In genomic region chr8:120126357-120127161, GRCm38 (mm10) we compare ENCODE assay signal across 9 mouse cellular contexts. TPM values are rescaled to one million over a fixed set of nuclear protein-coding genes. Genes with fewer than 3 reads are reported as not detected.
A peak's percentile ranks its signal among the peaks of the same experiment; 100 is the strongest.
DNase-seq lines count a peak whose midpoint lies in the region; ATAC-seq lines count a peak whose summit lies in the region.
"Had no signal": no experiment of that assay in that cellular context is flagged by ENCODE, and none has a peak within 500 bp of the region (broad histone marks: within the 10 kb centered on the region; RNA-seq: fewer than 3 reads in every experiment).

No protein-coding gene starts in this region.

- H3K4me1 ChIP-seq in midbrain, embryonic 10.5 days: peaks cover 79% of the 10 kb centered on the region
- peaks cover 22% of the 10 kb centered on the region for H3K4me1 ChIP-seq in midbrain, embryonic 16.5 days (ENCODE audit: control insufficient read depth, insufficient read depth, low read length)
- peaks cover 72% of the 10 kb centered on the region for H3K4me1 ChIP-seq in heart, embryonic 15.5 days (replicated peaks)
- H3K4me1 ChIP-seq in liver, embryonic 13.5 days (replicated peaks): 0 out of 2 replicates have a peak, but pooled peaks cover 5% of the 10 kb centered on the region
- H3K4me1 ChIP-seq in stomach, embryonic 14.5 days (ENCODE audit: control insufficient read depth, insufficient read depth, low read length): peaks cover 34% of the 10 kb centered on the region

- no peak overlapping the region for H3K4me2 ChIP-seq in midbrain, embryonic 16.5 days (ENCODE audit: low read length)
- H3K4me2 ChIP-seq in heart, embryonic 15.5 days: peak overlapping the region; percentile 17
- H3K4me2 ChIP-seq in liver, embryonic 13.5 days: no peak overlapping the region
- no peak overlapping the region for H3K4me2 ChIP-seq in stomach, embryonic 14.5 days (replicated peaks; ENCODE audit: low read depth, low read length)
- H3K4me2 ChIP-seq: hindbrain, embryonic 15.5 days had no signal

- no peak overlapping the region for H3K4me3 ChIP-seq in midbrain, embryonic 10.5 days
- no peak overlapping the region for H3K4me3 ChIP-seq in midbrain, embryonic 16.5 days (ENCODE audit: low read depth, low read length)
- H3K4me3 ChIP-seq in heart, embryonic 15.5 days: no peak overlapping the region
- H3K4me3 ChIP-seq in liver, embryonic 13.5 days (replicated peaks): no peak overlapping the region
- H3K4me3 ChIP-seq in stomach, embryonic 14.5 days (ENCODE audit: low read depth, low read length): no peak overlapping the region
- H3K4me3 ChIP-seq: hindbrain, embryonic 15.5 days had no signal

- 29% methylated on average over 14 of the region's 14 CpGs for WGBS in midbrain, embryonic 10.5 days
- WGBS in midbrain, embryonic 16.5 days: 22% methylated on average over 14 of the region's 14 CpGs
- WGBS in heart, embryonic 15.5 days: 15% methylated on average over 14 of the region's 14 CpGs
- WGBS in liver, embryonic 13.5 days (ENCODE audit: insufficient replicate concordance): 15% methylated on average over 14 of the region's 14 CpGs
- 26% methylated on average over 14 of the region's 14 CpGs for WGBS in stomach, embryonic 14.5 days

- H3K9ac ChIP-seq in midbrain, embryonic 16.5 days (ENCODE audit: low read depth, low read length): no peak overlapping the region
- H3K9ac ChIP-seq in heart, embryonic 15.5 days: no peak overlapping the region
- no peak overlapping the region for H3K9ac ChIP-seq in liver, embryonic 13.5 days
- no peak overlapping the region for H3K9ac ChIP-seq in stomach, embryonic 14.5 days (replicated peaks; ENCODE audit: low read depth, low read length)
- H3K9ac ChIP-seq: hindbrain, embryonic 15.5 days had no signal

- peak overlapping the region; percentile 63 for H3K27ac ChIP-seq in midbrain, embryonic 10.5 days (replicated peaks)
- no peak overlapping the region for H3K27ac ChIP-seq in midbrain, embryonic 16.5 days (ENCODE audit: low read length)
- H3K27ac ChIP-seq in heart, embryonic 15.5 days: peak overlapping the region; percentile 82
- peak overlapping the region; percentile 37 for H3K27ac ChIP-seq in liver, embryonic 13.5 days
- peak overlapping the region; percentile 52; the same call in 1 of the 2 replicates for H3K27ac ChIP-seq in stomach, embryonic 14.5 days (ENCODE audit: low read length)
- H3K27ac ChIP-seq: hindbrain, embryonic 15.5 days had no signal

- no peak for ATAC-seq in midbrain, embryonic 16.5 days
- ATAC-seq in heart, embryonic 15.5 days (replicated peaks; ENCODE audit: insufficient number of reproducible peaks, insufficient read depth, low FRiP score, low read depth): peak; percentile 68
- peak; percentile 47; the same call in 1 of the 2 replicates for ATAC-seq in liver, embryonic 13.5 days (ENCODE audit: low read depth)
- ATAC-seq in stomach, embryonic 14.5 days (ENCODE audit: insufficient number of reproducible peaks, insufficient read depth, low FRiP score, low read depth): no peak

- no peak for DNase-seq in midbrain, embryonic 10.5 days (ENCODE audit: low spot score)
- no peak for DNase-seq in liver, embryonic 13.5 days
- DNase-seq in cerebellum, adult 18-20 months: no peak
- DNase-seq in gastrocnemius, adult 18-20 months (ENCODE audit: low spot score): no peak
- DNase-seq in urinary bladder, postnatal 10 days (ENCODE audit: low spot score): no peak

- no peaks in the 10 kb centered on the region for H3K9me3 ChIP-seq in midbrain, embryonic 10.5 days (replicated peaks)
- no peaks in the 10 kb centered on the region for H3K9me3 ChIP-seq in midbrain, embryonic 16.5 days (replicated peaks; ENCODE audit: control insufficient read depth, low read length, poor library complexity, severe bottlenecking)
- no peaks in the 10 kb centered on the region for H3K9me3 ChIP-seq in heart, embryonic 15.5 days (replicated peaks)
- no peaks in the 10 kb centered on the region for H3K9me3 ChIP-seq in liver, embryonic 13.5 days (replicated peaks)
- H3K9me3 ChIP-seq in stomach, embryonic 14.5 days (ENCODE audit: control insufficient read depth, low read depth, low read length): no peaks in the 10 kb centered on the region
- H3K9me3 ChIP-seq: hindbrain, embryonic 15.5 days had no signal

- no peaks in the 10 kb centered on the region for H3K36me3 ChIP-seq in midbrain, embryonic 10.5 days
- H3K36me3 ChIP-seq in midbrain, embryonic 16.5 days (ENCODE audit: control insufficient read depth, insufficient read depth, low read length): no peaks in the 10 kb centered on the region
- no peaks in the 10 kb centered on the region for H3K36me3 ChIP-seq in heart, embryonic 15.5 days
- no peaks in the 10 kb centered on the region for H3K36me3 ChIP-seq in liver, embryonic 13.5 days
- no peaks in the 10 kb centered on the region for H3K36me3 ChIP-seq in stomach, embryonic 14.5 days (ENCODE audit: control insufficient read depth, insufficient read depth, low read length)
- H3K36me3 ChIP-seq: hindbrain, embryonic 15.5 days had no signal

- peaks cover 14% of the 10 kb centered on the region; the same call in 1 of the 2 replicates for H3K27me3 ChIP-seq in midbrain, embryonic 10.5 days (ENCODE audit: low read depth, poor library complexity, severe bottlenecking)
- H3K27me3 ChIP-seq in midbrain, embryonic 16.5 days (ENCODE audit: control insufficient read depth, insufficient read depth, low read depth, low read length): no peaks in the 10 kb centered on the region
- H3K27me3 ChIP-seq in heart, embryonic 15.5 days: no peaks in the 10 kb centered on the region
- peaks cover 25% of the 10 kb centered on the region for H3K27me3 ChIP-seq in liver, embryonic 13.5 days
- H3K27me3 ChIP-seq in stomach, embryonic 14.5 days (ENCODE audit: control insufficient read depth, insufficient read depth, low read length): no peaks in the 10 kb centered on the region
- H3K27me3 ChIP-seq: hindbrain, embryonic 15.5 days had no signal

RNA-seq across cellular contexts. Expression of gene 6430548M08Rik, which starts 12.6 kb away (rescaled TPM):
- polyA plus RNA-seq in midbrain, embryonic 10.5 days (2016; fragmentation: Nextera tagmentation; extraction: Ambion mirVana): 5.8 and 11.0 TPM in 2 replicates
- polyA plus RNA-seq in midbrain, embryonic 16.5 days (2015; fragmentation: Nextera tagmentation; extraction: Ambion mirVana): 37.1 and 40.2 TPM in 2 replicates
- polyA plus RNA-seq in heart, embryonic 15.5 days (2015; fragmentation: Nextera tagmentation; extraction: Ambion mirVana): 6.6 and 8.3 TPM in 2 replicates
- 1.7 and 1.8 TPM in 2 replicates for polyA plus RNA-seq in liver, embryonic 13.5 days (2015; fragmentation: Nextera tagmentation; extraction: Ambion mirVana)
- 5.6 and 6.6 TPM in 2 replicates for polyA plus RNA-seq in stomach, embryonic 14.5 days (2014; fragmentation: Nextera tagmentation; extraction: Ambion mirVana)
- 10 to 100 TPM; 23.3 to 45.0 TPM for total RNA-seq in gastrocnemius, adult 18-20 months (2021)

RNA-seq across cellular contexts. Expression of gene Zdhhc7, which starts 25.3 kb away (rescaled TPM):
- polyA plus RNA-seq in midbrain, embryonic 10.5 days (2016; fragmentation: Nextera tagmentation; extraction: Ambion mirVana): 34.5 and 38.4 TPM in 2 replicates
- 27.8 and 29.5 TPM in 2 replicates for polyA plus RNA-seq in midbrain, embryonic 16.5 days (2015; fragmentation: Nextera tagmentation; extraction: Ambion mirVana)
- 30.7 and 38.6 TPM in 2 replicates for polyA plus RNA-seq in heart, embryonic 15.5 days (2015; fragmentation: Nextera tagmentation; extraction: Ambion mirVana)
- 16.3 and 17.1 TPM in 2 replicates for polyA plus RNA-seq in liver, embryonic 13.5 days (2015; fragmentation: Nextera tagmentation; extraction: Ambion mirVana)
- polyA plus RNA-seq in stomach, embryonic 14.5 days (2014; fragmentation: Nextera tagmentation; extraction: Ambion mirVana): 28.0 and 28.9 TPM in 2 replicates
- 10 to 100 TPM; 20.4 to 24.6 TPM for total RNA-seq in gastrocnemius, adult 18-20 months (2021)

RNA-seq across cellular contexts. Expression of gene Fam92b, which starts 50.7 kb away (rescaled TPM):
- polyA plus RNA-seq in midbrain, embryonic 10.5 days (2016; fragmentation: Nextera tagmentation; extraction: Ambion mirVana): 2.6 and 3.3 TPM in 2 replicates
- polyA plus RNA-seq in midbrain, embryonic 16.5 days (2015; fragmentation: Nextera tagmentation; extraction: Ambion mirVana): 2.1 and 2.4 TPM in 2 replicates
- polyA plus RNA-seq in heart, embryonic 15.5 days (2015; fragmentation: Nextera tagmentation; extraction: Ambion mirVana): 0.36 and 0.38 TPM in 2 replicates
- polyA plus RNA-seq in liver, embryonic 13.5 days (2015; fragmentation: Nextera tagmentation; extraction: Ambion mirVana): not detected in 2 replicates
- 1.2 and 2.0 TPM in 2 replicates for polyA plus RNA-seq in stomach, embryonic 14.5 days (2014; fragmentation: Nextera tagmentation; extraction: Ambion mirVana)
- total RNA-seq in gastrocnemius, adult 18-20 months (2021): not detected

Comparison
In these comparisons a context has a peak if more than half of its experiments do, and no peak if none do; other contexts are left out.
1. ATAC-seq: peak in heart, embryonic 15.5 days (single experiment) and liver, embryonic 13.5 days (single experiment); none in midbrain, embryonic 16.5 days (single experiment) and stomach, embryonic 14.5 days (single experiment).